Mouse (Mus musculus) hindbrain, postnatal 0 days (tissue): ENCODE data around the gene Ccnd3. TPM values are rescaled to one million over a fixed set of nuclear protein-coding genes. Genes with fewer than 3 reads are reported as not detected.

Source experiments
- ATAC-seq: fragments of 200-750 bp; cut with Nextera tagmentation; 2 replicates; pipeline ENCODE4 v1.8.0; 2017; ENCODE audit warnings: mild to moderate bottlenecking, moderate TSS enrichment, moderate library complexity
- DNase-seq: peaks from one replicate; pipeline ENCODE4 v3.0.0-alpha.2; 2015; ENCODE audit warnings: low spot score
- H3K27ac ChIP-seq: fragments of 300-500 bp; sonication (generic); 2 replicates; pipeline ENCODE4 v1.5.1; 2014; ENCODE audit warnings: mild to moderate bottlenecking
- H3K27me3 ChIP-seq: fragments of 300-500 bp; sonication (generic); 2 replicates; pipeline ENCODE4 v1.6.1; 2014; ENCODE audit warnings: low read length, mixed read lengths; ENCODE audit not compliant: insufficient read depth
- H3K36me3 ChIP-seq: fragments of 300-500 bp; sonication (generic); 2 replicates; pipeline ENCODE4 v1.6.1; 2014; ENCODE audit warnings: low read length, mixed read lengths; ENCODE audit not compliant: insufficient read depth
- H3K4me1 ChIP-seq: fragments of 300-500 bp; sonication (generic); 2 replicates; pipeline ENCODE4 v1.6.1; 2014; ENCODE audit warnings: antibody characterized with exemption, low read length, mixed read lengths; ENCODE audit not compliant: insufficient read depth
- H3K4me2 ChIP-seq: fragments of 300-500 bp; sonication (generic); 2 replicates; pipeline ENCODE4 v1.6.1; 2014; ENCODE audit warnings: low read depth, mild to moderate bottlenecking, low read length, moderate library complexity, mixed read lengths
- H3K4me3 ChIP-seq: fragments of 300-500 bp; sonication (generic); 2 replicates; pipeline ENCODE4 v1.5.1; 2014; ENCODE audit warnings: low read length
- H3K9ac ChIP-seq: fragments of 300-500 bp; sonication (generic); replicated peaks from 2 replicates; pipeline ENCODE4 v1.6.1; 2014; ENCODE audit warnings: mild to moderate bottlenecking, low read length, moderate library complexity, mixed read lengths
- H3K9me3 ChIP-seq: fragments of 300-500 bp; sonication (generic); 2 replicates; pipeline ENCODE4 v1.6.1; 2016; ENCODE audit warnings: low read length, mixed read lengths
- CTCF ChIP-seq: IDR thresholded peaks from 2 replicates; pipeline ENCODE4 v1.5.1; 2016; ENCODE audit warnings: antibody characterized with exemption, control low read depth, low read depth
- WGBS: fragments of 180-500 bp; shearing (Covaris S2); extraction: QIAGEN DNeasy Blood & Tissue Kit; methylation state at CpG from one replicate; pipeline ENCODE4 v1.1.7; 2014; 5-methylcytosine and 5-hydroxymethylcytosine counted together
- polyA plus RNA-seq: library from polyadenylated mRNA; unstranded; fragments of >200 nt; fragmentation: Nextera tagmentation; extraction: Ambion mirVana; gene quantifications from 2 replicates; pipeline ENCODE4 v1.2.1, GENCODE M21; 2015
- total RNA-seq: library from RNA; depleted of rRNA; stranded (reverse); fragments of >200 nt; gene quantifications from 2 replicates; pipeline ENCODE4 v1.2.3, GENCODE M21; 2014

The Ccnd3 gene
- total and polyA plus RNA-seq, 2 experiments from 2014 or later, result 63.4 to 71.5 TPM

DNA sequence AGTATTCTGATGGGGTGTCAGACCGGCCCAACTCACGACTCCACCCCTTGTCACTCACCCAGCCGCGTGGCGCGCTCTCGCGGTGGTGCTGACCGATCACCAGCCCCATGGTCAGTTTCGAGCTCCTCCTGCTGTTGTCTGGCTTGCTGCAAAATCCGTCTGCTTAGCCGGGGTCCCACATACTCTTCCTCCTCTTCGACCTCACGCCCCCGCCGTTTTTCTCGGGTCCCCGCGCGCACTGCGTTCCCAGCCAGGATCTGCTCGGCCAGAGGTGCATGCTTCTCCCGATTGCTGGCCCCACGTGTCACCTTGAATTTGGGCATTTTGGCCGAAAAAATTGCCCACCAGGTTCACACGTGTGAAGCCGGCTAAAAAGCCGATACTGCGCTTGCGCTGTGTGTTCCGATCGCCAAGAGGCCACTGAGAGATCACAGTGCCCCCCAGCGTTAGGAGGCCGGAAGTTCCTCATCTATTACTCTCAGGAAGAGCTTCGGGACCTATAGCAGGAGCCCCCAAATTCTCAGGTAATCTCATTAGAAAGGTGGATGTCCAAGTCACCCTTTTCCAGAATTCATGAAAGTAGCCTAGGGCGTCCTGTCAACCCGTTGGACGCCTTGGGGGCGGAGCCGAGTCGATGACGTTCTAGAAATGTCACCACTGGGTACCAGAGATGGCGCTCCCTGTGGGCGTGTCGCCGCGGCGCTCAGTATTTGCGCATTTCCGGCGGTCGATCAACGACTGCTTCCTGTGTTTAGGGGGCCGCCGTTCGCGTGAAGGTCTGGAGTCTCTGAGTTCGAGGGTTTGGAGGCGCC, 106.2 kb downstream of the Ccnd3 start, which contains the start of the genes Bysl, Med20 and Gm20517:
Gene Bysl, minus strand, starts transcription at position 644 of the 812 bp plus-strand sequence.
Gene Med20, plus strand, starts transcription at position 734 of the 812 bp plus-strand sequence.
Gene Gm20517, plus strand, starts transcription at position 741 of the 812 bp plus-strand sequence.
- TF ChIP-seq CTCF, result peak; percentile 87
- peak within 1 kb of the TSS; percentile 96 for H3K4me2 ChIP-seq
- peaks cover 14% of the 10 kb centered on the region for H3K4me1 ChIP-seq
- peaks cover 14% of the 10 kb centered on the region for H3K36me3 ChIP-seq
- 1% methylated on average over 59 of the region's 59 CpGs for WGBS
- peak within 1 kb of the TSS; percentile 86 for H3K4me3 ChIP-seq
- DNase-seq (peak; percentile 98), ATAC-seq (peak; percentile 96)
- H3K9me3 ChIP-seq, result no peaks in the 10 kb centered on the region
- H3K27ac ChIP-seq, result peak within 1 kb of the TSS; percentile 85
- H3K27me3 ChIP-seq, result no peaks in the 10 kb centered on the region
- H3K9ac ChIP-seq, result peak within 1 kb of the TSS; percentile 82

DNA sequence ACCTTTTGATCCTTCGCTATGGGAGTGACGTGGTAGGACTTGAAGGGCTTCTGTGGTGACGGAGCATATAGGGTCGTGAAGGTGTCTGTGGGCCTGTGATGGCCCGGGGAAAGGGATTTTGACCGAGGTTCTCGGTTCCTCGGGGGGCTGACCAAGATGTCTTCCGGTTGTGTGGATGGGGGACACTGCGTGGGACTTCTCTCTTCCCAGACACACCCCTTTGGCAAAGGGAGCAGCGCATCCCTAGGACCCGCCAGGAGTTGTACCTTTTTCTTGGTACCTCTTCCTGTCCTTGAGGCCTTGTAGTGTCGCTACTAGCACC, 106.8 kb downstream of the Ccnd3 start:
- no peaks in the 10 kb centered on the region for H3K9me3 ChIP-seq
- H3K36me3 ChIP-seq, result peaks cover 15% of the 10 kb centered on the region
- H3K4me2 ChIP-seq, result peak overlapping the region; percentile 96
- ATAC-seq, result no peak; the same call in 1 of the 2 replicates
- peak overlapping the region; percentile 82 for H3K9ac ChIP-seq
- no peaks in the 10 kb centered on the region for H3K27me3 ChIP-seq
- no peak for TF ChIP-seq CTCF
- H3K27ac ChIP-seq, result peak overlapping the region; percentile 85
- H3K4me3 ChIP-seq, result peak overlapping the region; percentile 86
- DNase-seq, result no peak
- H3K4me1 ChIP-seq, result peaks cover 14% of the 10 kb centered on the region
- under 1% methylated on average over 13 of the region's 13 CpGs for WGBS

DNA sequence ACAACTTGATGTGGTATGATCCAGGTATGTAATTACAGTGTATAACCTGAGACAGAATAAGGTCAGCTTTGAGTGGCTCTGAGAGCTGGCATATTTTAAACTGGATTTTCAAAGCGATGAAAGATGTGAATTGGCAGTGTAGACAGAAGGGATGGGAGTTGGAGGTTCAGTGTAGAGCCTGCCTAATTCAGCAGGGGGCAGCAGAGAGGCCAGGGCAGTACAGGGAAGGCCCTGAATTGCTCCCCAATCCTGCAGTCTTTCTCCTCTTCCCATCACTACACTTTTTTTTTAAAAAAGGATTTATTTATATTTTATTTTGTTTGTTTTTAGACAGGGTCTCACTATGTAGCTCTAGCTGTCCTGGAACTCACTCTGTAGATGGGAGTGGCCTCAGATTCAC, 109.2 kb downstream of the Ccnd3 start:
- WGBS, result 89% methylated on average over 1 of the region's 1 CpGs
- H3K4me3 ChIP-seq, result no peak overlapping the region
- H3K36me3 ChIP-seq, result peaks cover 11% of the 10 kb centered on the region; the same call in 1 of the 2 replicates
- no peak for DNase-seq
- peaks cover 14% of the 10 kb centered on the region for H3K4me1 ChIP-seq
- no peak overlapping the region for H3K4me2 ChIP-seq
- no peak overlapping the region for H3K27ac ChIP-seq
- no peaks in the 10 kb centered on the region for H3K27me3 ChIP-seq
- no peaks in the 10 kb centered on the region for H3K9me3 ChIP-seq
- TF ChIP-seq CTCF, result peak; percentile 54
- H3K9ac ChIP-seq, result no peak overlapping the region
- no peak for ATAC-seq

DNA sequence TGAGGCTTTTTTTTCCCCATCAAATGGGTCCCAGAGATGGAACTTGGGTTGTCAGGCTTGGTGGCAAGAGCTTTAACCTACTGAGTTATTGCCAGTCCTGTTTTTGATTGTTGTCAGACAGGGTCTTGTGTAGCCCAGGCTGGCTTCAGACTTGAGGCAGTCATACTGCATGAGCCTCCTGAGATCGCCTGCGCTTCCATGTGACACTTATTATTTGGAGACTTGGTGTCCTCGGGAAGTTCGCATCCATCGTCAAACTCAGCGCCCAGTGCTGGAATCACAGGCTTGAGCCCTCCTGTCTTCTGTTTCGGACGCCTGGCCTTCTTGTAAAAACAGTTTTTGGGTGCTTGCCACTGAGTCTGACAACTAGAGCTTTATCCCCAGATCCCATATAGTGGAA, 111.3 kb downstream of the Ccnd3 start:
- H3K36me3 ChIP-seq, result peaks cover 11% of the 10 kb centered on the region; the same call in 1 of the 2 replicates
- H3K27ac ChIP-seq, result no peak overlapping the region
- H3K4me3 ChIP-seq, result no peak overlapping the region
- H3K9ac ChIP-seq, result no peak overlapping the region
- H3K27me3 ChIP-seq, result no peaks in the 10 kb centered on the region
- peaks cover 10% of the 10 kb centered on the region for H3K4me1 ChIP-seq
- 96% methylated on average over 8 of the region's 8 CpGs for WGBS
- ATAC-seq (no peak), DNase-seq (no peak)
- no peak for TF ChIP-seq CTCF
- H3K4me2 ChIP-seq, result no peak overlapping the region
- no peaks in the 10 kb centered on the region for H3K9me3 ChIP-seq

DNA sequence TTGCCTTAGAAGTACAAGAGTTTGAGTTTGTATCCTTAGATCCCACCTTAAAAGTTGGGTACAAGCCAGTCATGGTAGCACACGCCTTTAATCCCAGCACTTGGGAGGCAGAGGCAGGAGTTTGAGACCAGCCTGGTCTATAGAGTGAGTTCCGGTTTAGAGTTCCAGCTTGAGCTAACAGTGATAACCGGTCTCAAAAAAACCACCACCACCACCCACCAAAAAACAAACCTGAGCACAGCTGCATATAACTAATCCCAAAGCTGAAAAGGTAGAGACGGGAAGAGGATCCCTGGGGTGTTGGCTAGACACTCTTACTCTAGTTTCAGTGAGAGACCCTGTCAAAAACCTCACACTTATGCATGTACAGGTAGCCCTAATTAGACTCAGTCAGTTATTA, 111.8 kb downstream of the Ccnd3 start:
- Histone ChIP-seq H3K27ac (no peak overlapping the region), H3K27me3 (no peaks in the 10 kb centered on the region), H3K4me1 (peaks cover 10% of the 10 kb centered on the region), H3K4me2 (no peak overlapping the region), H3K36me3 (peaks cover 11% of the 10 kb centered on the region; the same call in 1 of the 2 replicates), H3K4me3 (no peak overlapping the region), H3K9ac (no peak overlapping the region), H3K9me3 (no peaks in the 10 kb centered on the region)
- no peak for TF ChIP-seq CTCF
- DNase-seq (no peak), ATAC-seq (no peak)
- 92% methylated on average over 4 of the region's 4 CpGs for WGBS

DNA sequence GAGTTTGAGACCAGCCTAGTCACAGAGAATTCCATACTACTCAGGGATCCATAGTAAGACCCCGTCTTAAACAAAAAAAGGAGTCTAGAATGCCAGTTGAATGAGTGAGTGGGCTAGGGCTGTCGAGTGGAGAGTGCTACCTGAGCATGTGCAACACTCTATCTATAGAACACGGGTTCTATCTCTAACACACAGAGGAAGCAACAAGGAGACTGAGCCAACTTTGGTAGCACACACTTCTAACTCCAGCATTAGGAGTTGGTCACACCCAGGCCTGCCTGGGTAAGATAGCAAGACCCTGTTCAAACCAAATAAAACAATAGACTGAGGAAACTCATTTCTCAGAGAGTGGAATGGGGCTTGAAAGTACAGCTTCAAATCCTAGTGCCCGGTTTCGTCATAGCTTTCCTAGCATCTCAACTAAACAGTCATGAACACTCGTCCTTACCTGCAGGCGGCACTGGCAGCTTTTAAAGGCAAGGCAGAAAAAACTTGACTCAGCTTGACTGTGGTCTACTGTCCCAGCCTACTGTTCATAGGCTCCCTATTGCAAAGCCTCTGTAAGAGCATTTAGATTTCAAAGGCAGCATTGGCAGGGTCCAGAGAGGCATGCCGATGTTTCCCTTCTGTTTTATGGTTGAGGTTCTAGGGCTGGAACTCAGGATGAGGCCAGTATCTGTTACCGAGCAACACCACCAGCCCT, 112.9 kb downstream of the Ccnd3 start:
- WGBS, result 96% methylated on average over 9 of the region's 9 CpGs
- no peaks in the 10 kb centered on the region for H3K27me3 ChIP-seq

More for the DNA sequence above, 112.9 kb downstream of the Ccnd3 start:
- H3K27ac ChIP-seq, result no peak overlapping the region
- no peak overlapping the region for H3K9ac ChIP-seq
- ATAC-seq (no peak), DNase-seq (no peak)
- no peak overlapping the region for H3K4me2 ChIP-seq
- H3K36me3 ChIP-seq, result peaks cover 21% of the 10 kb centered on the region; the same call in 1 of the 2 replicates
- H3K4me3 ChIP-seq, result no peak overlapping the region
- H3K4me1 ChIP-seq, result peaks cover 2% of the 10 kb centered on the region; the same call in 1 of the 2 replicates
- H3K9me3 ChIP-seq, result no peaks in the 10 kb centered on the region
- TF ChIP-seq CTCF, result no peak
